Mouse (Mus musculus) gastrocnemius, postnatal 4 days (tissue): ENCODE measurements around the gene Vps16. TPM values are rescaled to one million over a fixed set of nuclear protein-coding genes. Genes with fewer than 3 reads are reported as not detected.

Experiments used
- DNase-seq, 2 experiments: peaks; one replicate each; pipeline ENCODE4 v3.0.0; 2021 to 2022; ENCODE audit warnings: low spot score in 2 of 2, mixed read lengths in 2 of 2
- total RNA-seq, 2 experiments: library from RNA; stranded (reverse); gene quantifications; 2 replicates each; pipeline ENCODE4 v1.2.3; 2021

Gene Vps16
- total RNA-seq, 2 experiments from 2014 or later, result 37.3 to 44.6 TPM

- DNase-seq, result no peak
These were observed 2.1 kb upstream of the Vps16 start for GRCm38 (mm10) chr2:130421781-130422620.

GRCm38 (mm10) chr2:130423397-130424125 is 578 bp upstream of the Vps16 start:
- peak; percentile 69 to 81 for DNase-seq

GRCm38 (mm10) chr2:130425112-130425511 is 973 bp downstream of the Vps16 start:
- DNase-seq, result no peak

GRCm38 (mm10) chr2:130429851-130430250 is 5.7 kb downstream of the Vps16 start:
- DNase-seq, result no peak

GRCm38 (mm10) chr2:130430484-130430883 is 6.3 kb downstream of the Vps16 start:
- DNase-seq, result no peak

- DNase-seq, result no peak
These were observed 8.0 kb downstream of the Vps16 start for GRCm38 (mm10) chr2:130432157-130432556.

GRCm38 (mm10) chr2:130433152-130433551 is 9.0 kb downstream of the Vps16 start:
- no peak for DNase-seq

- DNase-seq, result no peak
These were observed 12.6 kb downstream of the Vps16 start for GRCm38 (mm10) chr2:130436769-130437168.

GRCm38 (mm10) chr2:130438861-130439260 is 14.7 kb downstream of the Vps16 start:
- DNase-seq, result no peak

GRCm38 (mm10) chr2:130439840-130440480 is 15.8 kb downstream of the Vps16 start:
- no peak for DNase-seq

- DNase-seq, result no peak
These were observed 18.0 kb downstream of the Vps16 start for GRCm38 (mm10) chr2:130442162-130442561.

- DNase-seq, result no peak
These were observed 24.3 kb downstream of the Vps16 start for GRCm38 (mm10) chr2:130448449-130448848.

GRCm38 (mm10) chr2:130449021-130449793 is 25.1 kb downstream of the Vps16 start:
- DNase-seq, result no peak

GRCm38 (mm10) chr2:130449794-130450433 is 25.8 kb downstream of the Vps16 start, which contains the start of gene Ptpra:
Gene Ptpra, plus strand, starts transcription at chr2:130450278.
- DNase-seq, result peak; percentile 84 to 92

- peak; percentile 52 to 75 for DNase-seq
These were observed 26.3 kb downstream of the Vps16 start for GRCm38 (mm10) chr2:130450434-130450796.

GRCm38 (mm10) chr2:130451086-130451726 is 27.1 kb downstream of the Vps16 start:
- no peak for DNase-seq

GRCm38 (mm10) chr2:130451727-130452090 is 27.6 kb downstream of the Vps16 start:
- DNase-seq, result no peak

GRCm38 (mm10) chr2:130452266-130452665 is 28.1 kb downstream of the Vps16 start:
- no peak for DNase-seq

GRCm38 (mm10) chr2:130453421-130453820 is 29.3 kb downstream of the Vps16 start:
- DNase-seq, result no peak

- DNase-seq, result no peak
These were observed 30.7 kb downstream of the Vps16 start for GRCm38 (mm10) chr2:130454748-130455370.
